In genomic region chr11:82389396-82390291, GRCm38 (mm10) we compare ENCODE assay signal across 8 mouse cellular contexts. TPM values are rescaled to one million over a fixed set of nuclear protein-coding genes. Genes with fewer than 3 reads are reported as not detected.
A peak's percentile ranks its signal among the peaks of the same experiment; 100 is the strongest.
DNase-seq lines count a peak whose midpoint lies in the region; ATAC-seq and TF ChIP-seq lines count a peak whose summit lies in the region.

No protein-coding gene starts in this region.

- DNase-seq in cerebellum, adult 18-20 months = peak; percentile 17 to 41
- no peak for DNase-seq in cerebellum, adult 11-12 months
- DNase-seq in spleen, adult 2 months (ENCODE audit: low read depth in 1 of 2, low spot score in 2 of 2) = no peak
- DNase-seq in spleen, postnatal 14 days (ENCODE audit: low spot score in 2 of 2) = no peak
- DNase-seq in forelimb bud, embryonic 11.5 days (ENCODE audit: low read depth, low spot score) = peak; percentile 3
- DNase-seq in right cerebral cortex, postnatal 4 days = peak; percentile 55
- no peak for DNase-seq in gastrocnemius, postnatal 25 days

- no peaks in the 10 kb centered on the region for H3K9me3 ChIP-seq in limb, embryonic 15.5 days

- peak overlapping the region; percentile 95 for H3K4me2 ChIP-seq in limb, embryonic 15.5 days

- TF ChIP-seq CTCF in spleen, adult 2 months (IDR thresholded peaks at IDR 0.05; ENCODE audit: extremely low read depth, insufficient read depth, insufficient read length, insufficient replicate concordance) = no peak

- no peak overlapping the region for H3K27ac ChIP-seq in spleen, adult 2 months (ENCODE audit: insufficient read depth, low read length)
- no peak overlapping the region for H3K27ac ChIP-seq in limb, embryonic 15.5 days

- H3K9ac ChIP-seq in limb, embryonic 15.5 days = 0 out of 2 replicates have a peak overlapping the region, but pooled peaks have one; percentile 31

- H3K27me3 ChIP-seq in spleen, adult 2 months (ENCODE audit: control insufficient read depth, insufficient read depth, low read length) = peaks cover 33% of the 10 kb centered on the region
- peaks cover 95% of the 10 kb centered on the region for H3K27me3 ChIP-seq in limb, embryonic 15.5 days

- no peak for TF ChIP-seq POLR2A in spleen, adult 2 months (IDR thresholded peaks at IDR 0.05; ENCODE audit: low read depth, low read length)

- WGBS in spleen, adult 2 months = 5% methylated on average over 67 of the region's 69 CpGs
- WGBS in limb, embryonic 15.5 days = 1% methylated on average over 67 of the region's 69 CpGs

- H3K36me3 ChIP-seq in spleen, adult 2 months (ENCODE audit: control insufficient read depth, insufficient read depth, low read length) = no peaks in the 10 kb centered on the region
- no peaks in the 10 kb centered on the region for H3K36me3 ChIP-seq in limb, embryonic 15.5 days

- ATAC-seq in limb, embryonic 15.5 days (ENCODE audit: insufficient number of reproducible peaks, low FRiP score, low TSS enrichment, low read depth) = no peak

- H3K4me1 ChIP-seq in spleen, adult 2 months (ENCODE audit: control insufficient read depth, insufficient read depth, insufficient read length) = peaks cover 15% of the 10 kb centered on the region; the same call in 1 of the 2 replicates
- H3K4me1 ChIP-seq in limb, embryonic 15.5 days = peaks cover 36% of the 10 kb centered on the region

- peak overlapping the region; percentile 50; the same call in 1 of the 2 replicates for H3K4me3 ChIP-seq in spleen, adult 2 months (ENCODE audit: extremely low read depth, insufficient read depth, insufficient read length)
- H3K4me3 ChIP-seq in limb, embryonic 15.5 days = peak overlapping the region; percentile 55

RNA-seq across cellular contexts. Expression of gene Tmem132e, which starts 0.9 kb away (rescaled TPM):
- polyA plus RNA-seq in spleen, adult 2 months (2012; rRNA removed) = 0.23 and 0.35 TPM in 2 replicates
- polyA plus RNA-seq in limb, embryonic 15.5 days (2015; fragmentation: Nextera tagmentation; extraction: Ambion mirVana) = 0.56 and 0.67 TPM in 2 replicates
- under 1 TPM; 0.13 to 0.15 TPM for total RNA-seq in gastrocnemius, postnatal 25 days (2021)

Comparison
In these comparisons a context has a peak if more than half of its experiments do, and no peak if none do; other contexts are left out.
1. DNase-seq: peak in cerebellum, adult 18-20 months (2 of 2), forelimb bud, embryonic 11.5 days (single experiment) and right cerebral cortex, postnatal 4 days (single experiment); none in cerebellum, adult 11-12 months (single experiment), spleen, adult 2 months (0 of 2), spleen, postnatal 14 days (0 of 2) and gastrocnemius, postnatal 25 days (single experiment).